ENCODE assay signal across 30 mouse cellular contexts in the genomic region with DNA sequence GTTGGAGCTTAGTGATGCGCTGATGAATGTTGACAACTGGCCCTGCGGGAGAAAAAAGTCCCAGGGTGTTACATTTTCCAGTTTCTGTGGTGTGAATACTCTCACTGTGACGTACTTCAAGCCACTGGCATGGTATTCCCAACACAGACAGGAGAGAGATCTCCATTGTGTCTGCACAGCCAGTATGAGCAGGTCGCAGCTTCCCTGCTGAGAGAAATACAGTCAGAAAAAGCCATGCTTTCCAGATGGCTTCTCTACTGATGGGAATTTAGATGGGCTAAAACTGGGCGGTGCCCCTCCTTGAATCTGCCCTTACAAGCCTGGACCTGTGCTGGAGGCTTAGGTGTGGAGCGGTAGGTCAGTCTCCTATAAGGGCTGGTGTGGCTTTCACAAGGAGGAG. TPM values are rescaled to one million over a fixed set of nuclear protein-coding genes. Genes with fewer than 3 reads are reported as not detected.
DNase-seq lines count a peak whose midpoint lies in the region; TF ChIP-seq lines count a peak whose summit lies in the region.
"Had no signal": no experiment of that assay in that cellular context is flagged by ENCODE, and none has a peak within 500 bp of the region (broad histone marks: within the 10 kb centered on the region; RNA-seq: fewer than 3 reads in every experiment).

No protein-coding gene starts in this region.

- H3K4me3 ChIP-seq in ES-Bruce4 (ENCODE audit: low read depth, low read length) (no peak overlapping the region), ES-E14 (ENCODE audit: insufficient read depth in 1 of 2, low read depth in 1 of 2, low read length in 2 of 2, poor library complexity in 1 of 2, severe bottlenecking in 1 of 2) (no peak overlapping the region)
- H3K4me3 ChIP-seq: embryonic facial prominence, embryonic 10.5 days; embryonic facial prominence, embryonic 13.5 days; erythroblast, embryonic 14.5 days; forebrain, embryonic 13.5 days; heart, embryonic 12.5 days; heart, embryonic 15.5 days had no signal

- H3K4me1 ChIP-seq in ES-Bruce4 (ENCODE audit: control insufficient read depth, insufficient read depth, low read length) (peaks cover 5% of the 10 kb centered on the region), ES-E14 (ENCODE audit: control insufficient read depth in 2 of 2, insufficient read depth in 2 of 2, low read length in 2 of 2, poor library complexity in 1 of 2) (peaks cover 0 to 10% of the 10 kb centered on the region in 2 experiments; a peak in 2 of 4 replicates)
- H3K4me1 ChIP-seq: embryonic facial prominence, embryonic 10.5 days; embryonic facial prominence, embryonic 13.5 days; forebrain, embryonic 13.5 days; heart, embryonic 15.5 days had no signal

- TF ChIP-seq CTCF in ES-Bruce4 (IDR thresholded peaks at IDR 0.05; ENCODE audit: low read depth, low read length), result no peak

- peak overlapping the region; percentile 43 for H3K27ac ChIP-seq in ES-Bruce4 (ENCODE audit: insufficient read depth, low read length)
- peak overlapping the region; percentile 25; the same call in 1 of the 2 replicates for H3K27ac ChIP-seq in ES-E14 (ENCODE audit: insufficient read depth, low read depth, low read length, poor library complexity, severe bottlenecking)
- H3K27ac ChIP-seq: embryonic facial prominence, embryonic 10.5 days; embryonic facial prominence, embryonic 13.5 days; forebrain, embryonic 13.5 days; heart, embryonic 15.5 days; hindbrain, embryonic 14.5 days; hindbrain, postnatal 0 days had no signal

- no peak for TF ChIP-seq POLR2A in ES-Bruce4 (IDR thresholded peaks at IDR 0.05; ENCODE audit: insufficient read depth, low read length)

- peak; percentile 75 for DNase-seq in ES-E14 (ENCODE audit: low read depth, low spot score)
- DNase-seq in WW6 (ENCODE audit: low read depth, low spot score), result peak; percentile 60
- DNase-seq in cerebellum, adult 9-10 months, result no peak
- DNase-seq in spleen, postnatal 4 days (ENCODE audit: low spot score in 2 of 2), result no peak
- no peak for DNase-seq in layer of hippocampus, adult 8-10 months (ENCODE audit: low spot score in 2 of 2)
- DNase-seq: adrenal gland, postnatal 10 days; adrenal gland, postnatal 36 days; cerebellum, adult 18-20 months; cerebellum, adult 9-11 months; cerebellum, postnatal 25 days; embryo, embryonic 11 days; gastrocnemius, postnatal 25 days; heart, adult 18-20 months; heart, postnatal 10 days; heart, postnatal 4 days; kidney, adult 18-20 months had no signal

- in situ Hi-C loops in ES-E14 (cut with MboI; ENCODE audit: low sequenced_read_pairs in 2 of 2, unreplicated experiment in 2 of 2), result no loop called here

- no peaks in the 10 kb centered on the region for H3K27me3 ChIP-seq in ES-Bruce4 (ENCODE audit: control insufficient read depth, insufficient read depth, low read length, poor library complexity, severe bottlenecking)
- H3K27me3 ChIP-seq: embryonic facial prominence, embryonic 13.5 days; forebrain, embryonic 13.5 days; heart, embryonic 12.5 days; heart, embryonic 15.5 days; Patski had no signal

- H3K9ac ChIP-seq in ES-Bruce4 (ENCODE audit: low read depth, poor library complexity, severe bottlenecking) (no peak overlapping the region), ES-E14 (ENCODE audit: insufficient read depth, low read depth, low read length, poor library complexity, severe bottlenecking) (no peak overlapping the region)
- H3K9ac ChIP-seq: embryonic facial prominence, embryonic 13.5 days; forebrain, embryonic 13.5 days; heart, embryonic 12.5 days; heart, embryonic 15.5 days; hindbrain, embryonic 14.5 days had no signal

- H3K9me3 ChIP-seq in ES-Bruce4 (replicated peaks; ENCODE audit: control insufficient read depth, insufficient read depth, low read length, poor library complexity, severe bottlenecking) (no peaks in the 10 kb centered on the region), ES-E14 (ENCODE audit: control insufficient read depth, insufficient read depth, low read depth, low read length) (no peaks in the 10 kb centered on the region)
- H3K9me3 ChIP-seq: embryonic facial prominence, embryonic 10.5 days; embryonic facial prominence, embryonic 13.5 days; forebrain, embryonic 13.5 days; heart, embryonic 12.5 days; heart, embryonic 15.5 days had no signal

- peaks cover 23% of the 10 kb centered on the region for H3K36me3 ChIP-seq in ES-Bruce4 (ENCODE audit: control insufficient read depth, insufficient read depth, low read length, poor library complexity, severe bottlenecking)
- peaks cover 27% of the 10 kb centered on the region for H3K36me3 ChIP-seq in ES-E14 (ENCODE audit: control insufficient read depth, insufficient read depth, low read length, poor library complexity, severe bottlenecking)

- TF ChIP-seq EP300 in ES-Bruce4 (IDR thresholded peaks at IDR 0.05; ENCODE audit: insufficient read depth, low read depth, low read length), result peak; percentile 77

TF ChIP-seq in ES-E14, 5 proteins besides CTCF, POLR2A, EP300 and RAD21:
- no peak for TF ChIP-seq CHD2 (IDR thresholded peaks at IDR 0.05; ENCODE audit: low read depth, low read length)
- TF ChIP-seq HCFC1 (IDR thresholded peaks at IDR 0.05; ENCODE audit: borderline replicate concordance, insufficient read depth, low read length), result no peak
- TF ChIP-seq MAFK (IDR thresholded peaks at IDR 0.05; ENCODE audit: insufficient read depth, low read depth, low read length), result no peak
- no peak for TF ChIP-seq ZNF384 (IDR thresholded peaks at IDR 0.05; ENCODE audit: low read depth, low read length)

RNA-seq across cellular contexts. Expression of a gene that starts 28.9 kb away (rescaled TPM):
- not detected in 2 replicates for polyA plus RNA-seq in ES-Bruce4 (2011; ENCODE audit: insufficient read depth, insufficient read length, low read depth, missing spikeins)
- 0.36 and 0.63 TPM in 2 replicates for total RNA-seq in ES-E14 (2012; rRNA removed)
- total RNA-seq in layer of hippocampus, adult 8-10 months (2022), result under 1 TPM in 1 of 4 experiments, not detected in 3; 0.29 TPM
- total RNA-seq: common myeloid progenitor, adult 5-6 weeks; gastrocnemius, adult 8-10 months; gastrocnemius, postnatal 25 days; heart, adult 18-20 months; heart, postnatal 10 days; heart, postnatal 4 days; hindbrain, postnatal 0 days had no signal
- polyA plus RNA-seq: CD4-positive, CD25-positive, alpha-beta regulatory T cell, adult 4 months; erythroblast, embryonic 14.5 days; inflammation-experienced regulatory T-cells, adult 6 months had no signal

RNA-seq across cellular contexts. Expression of a gene that starts 55.9 kb away (rescaled TPM):
- 30.3 and 32.5 TPM in 2 replicates for polyA plus RNA-seq in ES-Bruce4 (2011; ENCODE audit: insufficient read depth, insufficient read length, low read depth, missing spikeins)
- 22.6 and 26.3 TPM in 2 replicates for total RNA-seq in ES-E14 (2012; rRNA removed)
- 10 to 100 TPM; 75.7 to 83.2 (median 78.4) TPM for total RNA-seq in layer of hippocampus, adult 8-10 months (2022)
- polyA plus RNA-seq: CD4-positive, CD25-positive, alpha-beta regulatory T cell, adult 4 months; inflammation-experienced regulatory T-cells, adult 6 months had no signal

Comparison
In these comparisons a context has a peak if more than half of its experiments do, and no peak if none do; other contexts are left out.
1. DNase-seq: peak in ES-E14 (single experiment) and WW6 (single experiment); none in cerebellum, adult 9-10 months (single experiment), spleen, postnatal 4 days (0 of 2) and layer of hippocampus, adult 8-10 months (0 of 2).